Mouse (Mus musculus): ENCODE data around the gene Mup19. TPM values are rescaled to one million over a fixed set of nuclear protein-coding genes. Genes with fewer than 3 reads are reported as not detected.

Gene Mup19
- polyA plus RNA-seq, 1 experiment from 2014 or later: not detected

Other genes starting within 250 kb of the Mup19 start
- not detected in 2 replicates for gene Mup17, start 186.4 kb downstream of the Mup19 start, polyA plus RNA-seq (2016; fragmentation: Nextera tagmentation; extraction: Ambion mirVana)
- gene Mup18, start 108.1 kb downstream of the Mup19 start, polyA plus RNA-seq (2016; fragmentation: Nextera tagmentation; extraction: Ambion mirVana): not detected in 2 replicates
- not detected in 2 replicates for gene Mup5, start 53.0 kb upstream of the Mup19 start, polyA plus RNA-seq (2016; fragmentation: Nextera tagmentation; extraction: Ambion mirVana)

All from heart, embryonic 12.5 days (tissue).